Mouse (Mus musculus) limb, embryonic 15.5 days (tissue): ENCODE measurements around the gene Tenm3. TPM values are rescaled to one million over a fixed set of nuclear protein-coding genes. Genes with fewer than 3 reads are reported as not detected.

Experiments
- ATAC-seq: fragments of 200-750 bp; cut with Nextera tagmentation; 2 replicates; pipeline ENCODE4 v1.8.0; 2017; ENCODE audit warnings: low read depth, moderate TSS enrichment; ENCODE audit not compliant: insufficient number of reproducible peaks, low FRiP score, low TSS enrichment
- H3K27ac ChIP-seq: fragments of 300-500 bp; sonication (generic); 2 replicates; pipeline ENCODE4 v1.5.1; 2015; ENCODE audit warnings: moderate library complexity, mild to moderate bottlenecking, inconsistent platforms
- H3K27me3 ChIP-seq: fragments of 300-500 bp; sonication (generic); 2 replicates; pipeline ENCODE4 v1.6.1; 2015; ENCODE audit warnings: inconsistent platforms
- H3K36me3 ChIP-seq: fragments of 300-500 bp; sonication (generic); 2 replicates; pipeline ENCODE4 v1.6.1; 2015; ENCODE audit warnings: inconsistent platforms
- H3K4me1 ChIP-seq: fragments of 300-500 bp; sonication (generic); 2 replicates; pipeline ENCODE4 v1.6.1; 2015; ENCODE audit warnings: inconsistent platforms
- H3K4me2 ChIP-seq: fragments of 300-500 bp; sonication (generic); 2 replicates; pipeline ENCODE4 v1.6.1; 2015; ENCODE audit warnings: mild to moderate bottlenecking, inconsistent platforms
- H3K4me3 ChIP-seq: fragments of 300-500 bp; sonication (generic); 2 replicates; pipeline ENCODE4 v1.5.1; 2015; ENCODE audit warnings: mild to moderate bottlenecking, inconsistent platforms
- H3K9ac ChIP-seq: fragments of 300-500 bp; sonication (generic); 2 replicates; pipeline ENCODE4 v1.6.1; 2015; ENCODE audit warnings: inconsistent platforms
- H3K9me3 ChIP-seq: fragments of 300-500 bp; sonication (generic); 2 replicates; pipeline ENCODE4 v1.6.1; 2016; ENCODE audit warnings: inconsistent platforms
- WGBS: fragments of 180-500 bp; shearing (Covaris S2); methylation state at CpG from one replicate; pipeline ENCODE4 v1.1.7; 2015; 5-methylcytosine and 5-hydroxymethylcytosine counted together
- polyA plus RNA-seq: library from polyadenylated mRNA; unstranded; fragments of >200 nt; fragmentation: Nextera tagmentation; extraction: Ambion mirVana; gene quantifications from 2 replicates; pipeline ENCODE4 v1.2.1, GENCODE M21; 2015

The Tenm3 gene
- polyA plus RNA-seq, 1 experiment from 2014 or later = 35.5 TPM

DNA sequence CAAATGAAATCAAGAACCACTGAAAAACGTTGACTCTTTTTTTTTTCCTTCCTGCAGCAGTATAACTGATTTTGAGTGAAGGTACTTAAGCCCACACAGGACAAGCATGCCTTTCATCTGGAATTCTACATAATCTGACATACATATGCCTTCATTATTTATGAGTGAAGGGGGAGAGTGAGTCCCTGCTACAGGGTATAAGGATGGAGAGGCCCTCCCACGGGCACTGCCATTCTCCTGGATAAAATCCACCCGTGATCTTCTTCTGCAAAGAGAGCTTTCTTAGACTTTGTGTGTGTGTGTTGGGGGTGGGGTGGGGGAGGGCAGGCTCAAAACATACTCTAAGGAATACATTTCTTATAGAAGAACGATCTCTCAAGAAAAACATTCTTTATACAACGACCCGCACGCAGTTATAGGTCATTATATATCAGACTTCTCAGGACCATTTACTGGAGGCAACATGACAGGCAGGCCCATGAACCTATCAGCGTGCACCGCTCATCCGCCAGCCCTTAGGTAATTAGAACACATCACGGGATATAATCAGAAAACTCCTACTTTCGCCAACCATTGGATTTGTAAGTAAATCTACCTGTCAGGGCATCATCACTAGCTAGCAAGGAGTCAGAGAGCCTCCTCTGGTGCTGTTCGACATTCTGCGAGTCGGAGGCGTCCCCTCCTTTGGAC, 77.1 kb downstream of the Tenm3 start:
- WGBS = 77% methylated on average over 16 of the region's 16 CpGs
- H3K36me3 ChIP-seq = no peaks in the 10 kb centered on the region
- no peaks in the 10 kb centered on the region for H3K4me1 ChIP-seq

GRCm38 (mm10) chr8:48765212-48765611, 78.5 kb downstream of the Tenm3 start:
- Histone ChIP-seq H3K27me3 (no peaks in the 10 kb centered on the region), H3K4me2 (no peak overlapping the region), H3K4me1 (no peaks in the 10 kb centered on the region), H3K36me3 (no peaks in the 10 kb centered on the region), H3K27ac (no peak overlapping the region), H3K9ac (no peak overlapping the region), H3K9me3 (no peaks in the 10 kb centered on the region), H3K4me3 (no peak overlapping the region)
- ATAC-seq = no peak
- 39% methylated on average over 6 of the region's 6 CpGs for WGBS

More for the DNA sequence above, 77.1 kb downstream of the Tenm3 start:
- H3K4me3 ChIP-seq = no peak overlapping the region
- H3K4me2 ChIP-seq = no peak overlapping the region
- H3K27ac ChIP-seq = no peak overlapping the region
- H3K9me3 ChIP-seq = no peaks in the 10 kb centered on the region
- H3K27me3 ChIP-seq = no peaks in the 10 kb centered on the region
- H3K9ac ChIP-seq = no peak overlapping the region
- ATAC-seq = no peak

- 84% methylated on average over 3 of the region's 3 CpGs for WGBS
- no peak overlapping the region for H3K4me2 ChIP-seq
- H3K36me3 ChIP-seq = no peaks in the 10 kb centered on the region
- ATAC-seq = no peak
- no peak overlapping the region for H3K9ac ChIP-seq
- H3K4me3 ChIP-seq = no peak overlapping the region
- H3K27me3 ChIP-seq = no peaks in the 10 kb centered on the region
- no peak overlapping the region for H3K27ac ChIP-seq
- H3K9me3 ChIP-seq = no peaks in the 10 kb centered on the region
- no peaks in the 10 kb centered on the region for H3K4me1 ChIP-seq
Observed at GRCm38 (mm10) chr8:48764011-48764410, 79.7 kb downstream of the Tenm3 start.

- Histone ChIP-seq H3K36me3 (no peaks in the 10 kb centered on the region), H3K4me3 (no peak overlapping the region), H3K9ac (no peak overlapping the region), H3K27me3 (no peaks in the 10 kb centered on the region), H3K9me3 (no peaks in the 10 kb centered on the region), H3K4me1 (peaks cover 10% of the 10 kb centered on the region), H3K27ac (no peak overlapping the region), H3K4me2 (no peak overlapping the region)
- 73% methylated on average over 2 of the region's 2 CpGs for WGBS
- ATAC-seq = no peak
Observed at GRCm38 (mm10) chr8:48756874-48757273, 86.9 kb downstream of the Tenm3 start.

GRCm38 (mm10) chr8:48755492-48755891, 88.3 kb downstream of the Tenm3 start:
- H3K27me3 ChIP-seq = no peaks in the 10 kb centered on the region
- H3K9ac ChIP-seq = no peak overlapping the region
- H3K9me3 ChIP-seq = no peaks in the 10 kb centered on the region
- ATAC-seq = no peak
- H3K27ac ChIP-seq = no peak overlapping the region
- H3K4me2 ChIP-seq = no peak overlapping the region
- WGBS = 58% methylated on average over 7 of the region's 7 CpGs
- no peaks in the 10 kb centered on the region for H3K36me3 ChIP-seq
- H3K4me1 ChIP-seq = peaks cover 10% of the 10 kb centered on the region
- H3K4me3 ChIP-seq = no peak overlapping the region

GRCm38 (mm10) chr8:48754959-48755358, 88.8 kb downstream of the Tenm3 start:
- no peaks in the 10 kb centered on the region for H3K27me3 ChIP-seq
- no peak overlapping the region for H3K4me2 ChIP-seq
- H3K9ac ChIP-seq = no peak overlapping the region
- no peak overlapping the region for H3K4me3 ChIP-seq
- H3K27ac ChIP-seq = no peak overlapping the region
- WGBS = 80% methylated on average over 2 of the region's 2 CpGs
- H3K9me3 ChIP-seq = no peaks in the 10 kb centered on the region
- H3K36me3 ChIP-seq = no peaks in the 10 kb centered on the region
- peaks cover 10% of the 10 kb centered on the region for H3K4me1 ChIP-seq
- no peak for ATAC-seq

- Histone ChIP-seq H3K4me2 (no peak overlapping the region), H3K27me3 (no peaks in the 10 kb centered on the region), H3K4me1 (peaks cover 10% of the 10 kb centered on the region), H3K4me3 (no peak overlapping the region), H3K27ac (no peak overlapping the region), H3K9ac (no peak overlapping the region), H3K9me3 (no peaks in the 10 kb centered on the region), H3K36me3 (no peaks in the 10 kb centered on the region)
- 88% methylated on average over 5 of the region's 5 CpGs for WGBS
- no peak for ATAC-seq
Observed at GRCm38 (mm10) chr8:48751965-48752364, 91.8 kb downstream of the Tenm3 start.

- 47% methylated on average over 13 of the region's 13 CpGs for WGBS
- ATAC-seq = no peak; the same call in 1 of the 2 replicates
Observed at GRCm38 (mm10) chr8:48748503-48749059, 95.2 kb downstream of the Tenm3 start.

DNA sequence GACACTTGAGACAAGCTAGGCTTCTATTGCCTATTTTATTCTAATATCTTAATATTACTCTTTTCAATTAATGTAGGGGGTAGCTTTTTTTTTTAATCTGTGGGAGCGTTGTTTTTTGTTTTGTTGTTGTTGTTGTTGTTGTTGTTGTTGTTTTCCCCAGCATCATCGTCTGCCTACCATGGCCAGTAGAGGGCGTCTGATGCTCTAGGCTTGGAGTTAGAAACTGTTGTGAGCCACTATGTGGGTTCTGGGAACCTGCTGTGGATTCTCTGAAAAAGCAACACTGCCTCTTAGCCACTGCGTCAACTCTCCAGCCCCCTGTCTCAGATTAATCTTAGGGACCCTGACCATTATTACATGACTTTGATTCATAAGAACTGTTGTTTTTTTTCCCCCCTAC, 99.8 kb downstream of the Tenm3 start:
- no peak for ATAC-seq
- WGBS = 85% methylated on average over 4 of the region's 4 CpGs
- H3K9me3 ChIP-seq = no peaks in the 10 kb centered on the region

More at GRCm38 (mm10) chr8:48748503-48749059, 95.2 kb downstream of the Tenm3 start:
- H3K27me3 ChIP-seq = no peaks in the 10 kb centered on the region
- H3K9me3 ChIP-seq = no peaks in the 10 kb centered on the region
- H3K4me2 ChIP-seq = no peak overlapping the region
- no peaks in the 10 kb centered on the region for H3K36me3 ChIP-seq
- H3K4me1 ChIP-seq = no peaks in the 10 kb centered on the region
- H3K9ac ChIP-seq = no peak overlapping the region
- no peak overlapping the region for H3K27ac ChIP-seq
- H3K4me3 ChIP-seq = no peak overlapping the region

GRCm38 (mm10) chr8:48742741-48743140, 101.0 kb downstream of the Tenm3 start:
- Histone ChIP-seq H3K36me3 (no peaks in the 10 kb centered on the region), H3K9ac (no peak overlapping the region), H3K4me3 (no peak overlapping the region), H3K27me3 (no peaks in the 10 kb centered on the region), H3K4me2 (no peak overlapping the region), H3K9me3 (no peaks in the 10 kb centered on the region), H3K27ac (no peak overlapping the region), H3K4me1 (peaks cover 7% of the 10 kb centered on the region)
- no peak for ATAC-seq
- WGBS = 91% methylated on average over 6 of the region's 6 CpGs

More for the DNA sequence above, 99.8 kb downstream of the Tenm3 start:
- H3K4me2 ChIP-seq = no peak overlapping the region
- H3K36me3 ChIP-seq = no peaks in the 10 kb centered on the region
- H3K27ac ChIP-seq = no peak overlapping the region
- H3K4me1 ChIP-seq = peaks cover 7% of the 10 kb centered on the region
- no peak overlapping the region for H3K9ac ChIP-seq
- H3K4me3 ChIP-seq = no peak overlapping the region
- no peaks in the 10 kb centered on the region for H3K27me3 ChIP-seq

GRCm38 (mm10) chr8:48740951-48741350, 102.8 kb downstream of the Tenm3 start:
- H3K27ac ChIP-seq = peak overlapping the region; percentile 63
- no peak overlapping the region for H3K4me3 ChIP-seq
- H3K9me3 ChIP-seq = no peaks in the 10 kb centered on the region
- H3K4me1 ChIP-seq = peaks cover 7% of the 10 kb centered on the region
- WGBS = 34% methylated on average over 11 of the region's 11 CpGs
- H3K9ac ChIP-seq = no peak overlapping the region
- no peaks in the 10 kb centered on the region for H3K36me3 ChIP-seq
- no peak for ATAC-seq
- no peaks in the 10 kb centered on the region for H3K27me3 ChIP-seq
- H3K4me2 ChIP-seq = peak overlapping the region; percentile 29; the same call in 1 of the 2 replicates

- 54% methylated on average over 23 of the region's 23 CpGs for WGBS
- ATAC-seq = no peak
Observed at GRCm38 (mm10) chr8:48740147-48740881, 103.4 kb downstream of the Tenm3 start.

More at GRCm38 (mm10) chr8:48740147-48740881, 103.4 kb downstream of the Tenm3 start:
- H3K9me3 ChIP-seq = no peaks in the 10 kb centered on the region
- H3K27ac ChIP-seq = peak overlapping the region; percentile 63
- peaks cover 7% of the 10 kb centered on the region for H3K4me1 ChIP-seq
- H3K36me3 ChIP-seq = no peaks in the 10 kb centered on the region
- H3K27me3 ChIP-seq = no peaks in the 10 kb centered on the region
- H3K4me3 ChIP-seq = peak overlapping the region; percentile 11; the same call in 1 of the 2 replicates
- H3K4me2 ChIP-seq = peak overlapping the region; percentile 29
- H3K9ac ChIP-seq = no peak overlapping the region
